In the genomic region with DNA sequence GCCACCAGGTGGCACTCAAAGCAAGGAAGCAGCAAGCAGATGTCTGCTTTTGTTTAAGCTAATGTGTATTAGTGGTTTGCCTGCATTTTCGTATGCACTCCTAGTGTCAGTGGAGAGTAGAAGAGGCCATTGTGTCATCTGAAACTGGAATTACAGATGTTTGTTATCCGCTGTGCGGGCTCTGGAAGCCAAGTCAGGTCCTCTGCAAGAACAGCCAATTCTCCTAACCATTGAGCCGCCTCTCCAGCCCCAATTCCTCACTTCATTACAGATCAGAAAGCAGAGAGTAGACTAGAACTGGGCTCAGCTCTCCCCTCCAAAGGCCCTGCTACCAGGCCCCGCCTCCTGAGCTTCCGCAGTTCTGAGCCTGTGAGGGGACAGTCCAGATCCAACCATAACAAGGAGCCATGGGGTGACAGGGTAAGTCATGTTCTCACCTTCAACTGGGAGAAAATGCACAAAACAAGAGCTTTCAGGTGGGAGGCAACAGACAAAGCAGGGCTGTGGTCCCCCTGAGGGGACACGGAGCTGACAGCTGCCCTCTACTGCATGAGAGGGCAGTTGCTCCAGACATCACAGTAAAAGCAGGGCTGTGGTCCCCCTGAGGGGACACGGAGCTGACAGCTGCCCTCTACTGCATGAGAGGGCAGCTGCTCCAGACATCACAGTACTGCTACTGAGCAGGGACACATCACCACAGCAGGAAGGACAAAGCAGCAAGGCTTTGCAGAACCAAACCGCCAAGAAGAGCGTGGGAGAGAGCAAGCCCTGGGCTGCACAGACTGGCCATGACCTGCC, we compare ENCODE assay signal across 8 mouse cellular contexts. TPM values are rescaled to one million over a fixed set of nuclear protein-coding genes. Genes with fewer than 3 reads are reported as not detected.
A peak's percentile ranks its signal among the peaks of the same experiment; 100 is the strongest.
DNase-seq lines count a peak whose midpoint lies in the region; ATAC-seq and TF ChIP-seq lines count a peak whose summit lies in the region.

No protein-coding gene starts in this region.

- peak; percentile 48 for DNase-seq in right cerebral cortex, postnatal 14 days
- DNase-seq in right cerebral cortex, adult 18-20 months, result no peak
- DNase-seq in brain, embryonic 14.5 days (ENCODE audit: low read depth), result peak; percentile 93
- DNase-seq in forebrain, embryonic 14.5 days (ENCODE audit: low spot score), result peak; percentile 91
- DNase-seq in hindlimb bud, embryonic 11.5 days (ENCODE audit: extremely low spot score, low read depth, low spot score), result peak; percentile 62
- DNase-seq in lung, postnatal 10 days, result peak; percentile 76
- peak; percentile 47 for DNase-seq in skeletal muscle tissue, adult 2 months (ENCODE audit: low read depth, low spot score)
- no peak for DNase-seq in gastrocnemius, postnatal 4 days (ENCODE audit: low spot score in 2 of 2)

- no peak overlapping the region for H3K4me3 ChIP-seq in forebrain, embryonic 14.5 days (ENCODE audit: low read depth, low read length)

- peaks cover 9% of the 10 kb centered on the region; the same call in 1 of the 2 replicates for H3K4me1 ChIP-seq in forebrain, embryonic 14.5 days (ENCODE audit: control insufficient read depth, insufficient read depth, low read length)

- H3K9ac ChIP-seq in forebrain, embryonic 14.5 days (ENCODE audit: low read length), result peak overlapping the region; percentile 46

- peak overlapping the region; percentile 80 for H3K27ac ChIP-seq in forebrain, embryonic 14.5 days (ENCODE audit: low read depth, low read length)

- TF ChIP-seq CTCF in brain, embryonic 14.5 days (IDR thresholded peaks at IDR 0.05; ENCODE audit: borderline replicate concordance, extremely low read depth, insufficient read depth, insufficient read length), result peak; percentile 62; the same call in 1 of the 2 replicates

- no peaks in the 10 kb centered on the region for H3K9me3 ChIP-seq in forebrain, embryonic 14.5 days (replicated peaks; ENCODE audit: control insufficient read depth, low read length)

- 0 out of 2 replicates have a peak overlapping the region, but pooled peaks have one; percentile 7 for H3K4me2 ChIP-seq in forebrain, embryonic 14.5 days (ENCODE audit: low read length)

- H3K27me3 ChIP-seq in forebrain, embryonic 14.5 days (replicated peaks; ENCODE audit: control insufficient read depth, insufficient read depth, low read length), result no peaks in the 10 kb centered on the region

- peak; percentile 63 for ATAC-seq in forebrain, embryonic 14.5 days

- H3K36me3 ChIP-seq in forebrain, embryonic 14.5 days (ENCODE audit: control insufficient read depth, insufficient read depth, low read length), result peaks cover 26% of the 10 kb centered on the region

- 26% methylated on average over 10 of the region's 10 CpGs for WGBS in forebrain, embryonic 14.5 days

- no peak for TF ChIP-seq POLR2A in brain, embryonic 14.5 days (IDR thresholded peaks at IDR 0.05; ENCODE audit: borderline replicate concordance, extremely low read depth, insufficient read depth, insufficient read length, poor library complexity, severe bottlenecking)

RNA-seq across cellular contexts. Expression of gene Pld4, which starts 13.4 kb away (rescaled TPM):
- 6.5 and 6.8 TPM in 2 replicates for polyA plus RNA-seq in brain, embryonic 14.5 days (2012; rRNA removed)
- 5.9 and 7.0 TPM in 2 replicates for polyA plus RNA-seq in forebrain, embryonic 14.5 days (2014; fragmentation: Nextera tagmentation; extraction: Ambion mirVana)
- total RNA-seq in gastrocnemius, postnatal 4 days (2021), result 10 to 100 TPM; 12.5 TPM

RNA-seq across cellular contexts. Expression of gene Cep170b, which starts 26.8 kb away (rescaled TPM):
- polyA plus RNA-seq in brain, embryonic 14.5 days (2012; rRNA removed), result 48.8 and 82.9 TPM in 2 replicates
- 10.3 and 15.7 TPM in 2 replicates for polyA plus RNA-seq in forebrain, embryonic 14.5 days (2014; fragmentation: Nextera tagmentation; extraction: Ambion mirVana)
- 10 to 100 TPM; 10.2 to 11.4 TPM for total RNA-seq in gastrocnemius, postnatal 4 days (2021)

RNA-seq across cellular contexts. Expression of gene Ahnak2, which starts 55.5 kb away (rescaled TPM):
- 1.1 and 1.6 TPM in 2 replicates for polyA plus RNA-seq in brain, embryonic 14.5 days (2012; rRNA removed)
- 0.29 and 0.51 TPM in 2 replicates for polyA plus RNA-seq in forebrain, embryonic 14.5 days (2014; fragmentation: Nextera tagmentation; extraction: Ambion mirVana)
- total RNA-seq in gastrocnemius, postnatal 4 days (2021), result 10 to 100 TPM; 26.7 to 32.1 TPM

Comparison
In these comparisons a context has a peak if more than half of its experiments do, and no peak if none do; other contexts are left out.
1. DNase-seq: peak in right cerebral cortex, postnatal 14 days (single experiment), brain, embryonic 14.5 days (single experiment), forebrain, embryonic 14.5 days (single experiment), hindlimb bud, embryonic 11.5 days (single experiment), lung, postnatal 10 days (single experiment) and skeletal muscle tissue, adult 2 months (single experiment); none in right cerebral cortex, adult 18-20 months (single experiment) and gastrocnemius, postnatal 4 days (0 of 2).